Mouse (Mus musculus): Measurements from ENCODE around the gene Gli2. TPM values are rescaled to one million over a fixed set of nuclear protein-coding genes. Genes with fewer than 3 reads are reported as not detected.

Gene Gli2
- total and polyA plus RNA-seq, 3 experiments: 1.5 to 11.3 TPM; not detected in 1

DNA sequence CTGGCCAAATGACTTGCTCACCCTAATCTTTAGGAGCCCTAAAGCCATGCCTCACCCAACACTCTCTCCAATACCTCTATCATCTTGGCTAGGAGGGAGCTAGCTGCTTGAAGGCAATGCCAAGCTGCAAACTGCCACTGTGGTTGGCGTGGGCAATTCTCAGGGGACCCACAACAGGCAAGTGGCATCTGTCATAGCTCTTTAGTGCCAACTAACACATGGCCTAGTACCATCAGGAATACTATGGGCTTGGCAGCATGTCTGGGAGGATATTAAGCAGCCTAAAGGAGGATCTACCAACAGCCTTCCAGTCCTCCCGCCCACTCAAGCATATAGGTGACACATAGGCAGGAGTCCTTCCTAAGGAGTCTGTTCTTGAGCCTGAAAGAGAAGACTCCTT is 33.3 kb downstream of the Gli2 start:
- Histone ChIP-seq H3K27ac (ENCODE audit: control insufficient read depth, low read depth, low read length) (no peak overlapping the region), H3K9ac (ENCODE audit: control insufficient read depth, low read depth, low read length, poor library complexity, severe bottlenecking) (no peak overlapping the region), H3K9me3 (replicated peaks; ENCODE audit: insufficient read depth, low read length) (no peaks in the 10 kb centered on the region), H3K4me1 (ENCODE audit: control insufficient read depth in 1 of 2, insufficient read depth in 2 of 2, low read length in 2 of 2) (no peaks in the 10 kb centered on the region), H3K36me3 (ENCODE audit: control insufficient read depth in 1 of 2, insufficient read depth in 2 of 2, low read length in 2 of 2) (no peaks in the 10 kb centered on the region), H3K4me3 (ENCODE audit: control insufficient read depth in 1 of 2, insufficient read depth in 1 of 2, low read depth in 2 of 2, low read length in 2 of 2) (no peak overlapping the region), H3K79me2 (ENCODE audit: control insufficient read depth, insufficient read depth, low read length, poor library complexity) (no peaks in the 10 kb centered on the region), H3K27me3 (ENCODE audit: control insufficient read depth in 1 of 2, insufficient read depth in 2 of 2, low read length in 2 of 2) (0 out of 4 replicates have a peak, but pooled peaks cover 0 to 3% of the 10 kb centered on the region in 2 experiments)
- DNase-seq (ENCODE audit: low read depth, low spot score): no peak
- TF ChIP-seq JUND (IDR thresholded peaks at IDR 0.05; ENCODE audit: low read depth, low read length) (no peak), POLR2AphosphoS5 (IDR thresholded peaks at IDR 0.05; ENCODE audit: borderline replicate concordance, low read depth, low read length) (no peak), ELF1 (IDR thresholded peaks at IDR 0.05; ENCODE audit: low read depth, low read length) (no peak), NRF1 (IDR thresholded peaks at IDR 0.05; ENCODE audit: insufficient read depth, low read depth, low read length, poor library complexity, severe bottlenecking) (no peak), ZMIZ1 (IDR thresholded peaks at IDR 0.05; ENCODE audit: low read depth, low read length) (no peak), MYC (IDR thresholded peaks at IDR 0.05; ENCODE audit: low read depth, low read length) (no peak), MAFK (IDR thresholded peaks at IDR 0.05; ENCODE audit: borderline replicate concordance, low read depth, low read length) (no peak), SIN3A (IDR thresholded peaks at IDR 0.05; ENCODE audit: low read length) (no peak), ZNF384 (IDR thresholded peaks at IDR 0.05; ENCODE audit: low read depth, low read length) (no peak), ZC3H11A (IDR thresholded peaks at IDR 0.05; ENCODE audit: low read depth, low read length) (no peak), USF2 (IDR thresholded peaks at IDR 0.05; ENCODE audit: borderline replicate concordance in 1 of 2, insufficient read depth in 1 of 2, low read depth in 1 of 2, low read length in 2 of 2) (no peak), MEF2A (IDR thresholded peaks at IDR 0.05; ENCODE audit: extremely low read depth, insufficient replicate concordance, low read depth, low read length, poor library complexity, severe bottlenecking) (no peak), TAL1 (IDR thresholded peaks at IDR 0.05; ENCODE audit: low read length) (no peak), E2F4 (IDR thresholded peaks at IDR 0.05; ENCODE audit: borderline replicate concordance, low read depth, low read length) (no peak), TBP (IDR thresholded peaks at IDR 0.05; ENCODE audit: low read depth, low read length) (no peak), MAZ (IDR thresholded peaks at IDR 0.05; ENCODE audit: low read depth, low read length) (no peak), MYB (IDR thresholded peaks at IDR 0.05; ENCODE audit: low read depth, low read length) (no peak), ZKSCAN1 (IDR thresholded peaks at IDR 0.05; ENCODE audit: low read depth, low read length) (no peak)

- H3K4me3 ChIP-seq (ENCODE audit: control insufficient read depth in 1 of 2, insufficient read depth in 1 of 2, low read depth in 2 of 2, low read length in 2 of 2): no peak overlapping the region
- no peaks in the 10 kb centered on the region for H3K79me2 ChIP-seq (ENCODE audit: control insufficient read depth, insufficient read depth, low read length, poor library complexity)
- H3K27ac ChIP-seq (ENCODE audit: control insufficient read depth, low read depth, low read length): no peak overlapping the region
- H3K4me1 ChIP-seq (ENCODE audit: control insufficient read depth in 1 of 2, insufficient read depth in 2 of 2, low read length in 2 of 2): no peaks in the 10 kb centered on the region
- H3K9me3 ChIP-seq (replicated peaks; ENCODE audit: insufficient read depth, low read length): no peaks in the 10 kb centered on the region
- TF ChIP-seq TAL1 (IDR thresholded peaks at IDR 0.05; ENCODE audit: low read length) (no peak), MAX (IDR thresholded peaks at IDR 0.05; ENCODE audit: low read length) (no peak), ZMIZ1 (IDR thresholded peaks at IDR 0.05; ENCODE audit: low read depth, low read length) (no peak), BHLHE40 (IDR thresholded peaks at IDR 0.05; ENCODE audit: borderline replicate concordance, low read depth, low read length) (no peak), UBTF (IDR thresholded peaks at IDR 0.05; ENCODE audit: borderline replicate concordance, insufficient read depth, low read depth, low read length) (no peak), SIN3A (IDR thresholded peaks at IDR 0.05; ENCODE audit: low read length) (no peak)
- no peaks in the 10 kb centered on the region for H3K36me3 ChIP-seq (ENCODE audit: control insufficient read depth in 1 of 2, insufficient read depth in 2 of 2, low read length in 2 of 2)
- no peak overlapping the region for H3K9ac ChIP-seq (ENCODE audit: control insufficient read depth, low read depth, low read length, poor library complexity, severe bottlenecking)
- H3K27me3 ChIP-seq (ENCODE audit: control insufficient read depth in 1 of 2, insufficient read depth in 2 of 2, low read length in 2 of 2): 0 out of 4 replicates have a peak, but pooled peaks cover 0 to 3% of the 10 kb centered on the region in 2 experiments
- no peak for DNase-seq (ENCODE audit: low read depth, low spot score)
Observed at GRCm38 (mm10) chr1:119019056-119019455, 34.4 kb downstream of the Gli2 start.

Measured in MEL (cell line).